Mouse (Mus musculus) stomach, embryonic 14.5 days (tissue): Measurements from ENCODE around the gene Hhipl1. TPM values are rescaled to one million over a fixed set of nuclear protein-coding genes. Genes with fewer than 3 reads are reported as not detected.
A peak's percentile ranks its signal among the peaks of the same experiment; 100 is the strongest.

Experiments used
- ATAC-seq: fragments of 200-750 bp; cut with Nextera tagmentation; 2 replicates; pipeline ENCODE4 v1.8.0; 2017; ENCODE audit warnings: low read depth, moderate TSS enrichment; ENCODE audit not compliant: insufficient number of reproducible peaks, insufficient read depth, low FRiP score
- H3K27ac ChIP-seq: fragments of 300-500 bp; sonication (generic); 2 replicates; pipeline ENCODE4 v1.5.1; 2014; ENCODE audit warnings: mild to moderate bottlenecking, low read length, moderate library complexity, mixed read lengths
- H3K27me3 ChIP-seq: fragments of 300-500 bp; sonication (generic); 2 replicates; pipeline ENCODE4 v1.6.1; 2014; ENCODE audit warnings: low read length, control low read depth, mixed read lengths; ENCODE audit not compliant: control insufficient read depth, insufficient read depth
- H3K36me3 ChIP-seq: fragments of 300-500 bp; sonication (generic); 2 replicates; pipeline ENCODE4 v1.6.1; 2014; ENCODE audit warnings: mild to moderate bottlenecking, control low read depth, low read length, moderate library complexity, mixed read lengths; ENCODE audit not compliant: control insufficient read depth, insufficient read depth
- H3K4me1 ChIP-seq: fragments of 300-500 bp; sonication (generic); 2 replicates; pipeline ENCODE4 v1.6.1; 2014; ENCODE audit warnings: low read length, control low read depth, mixed read lengths; ENCODE audit not compliant: control insufficient read depth, insufficient read depth
- H3K4me2 ChIP-seq: fragments of 300-500 bp; sonication (generic); replicated peaks from 2 replicates; pipeline ENCODE4 v1.6.1; 2014; ENCODE audit warnings: low read depth, low read length, control low read depth
- H3K4me3 ChIP-seq: fragments of 300-500 bp; sonication (generic); 2 replicates; pipeline ENCODE4 v1.5.1; 2014; ENCODE audit warnings: low read depth, low read length, control low read depth
- H3K9ac ChIP-seq: fragments of 300-500 bp; sonication (generic); replicated peaks from 2 replicates; pipeline ENCODE4 v1.6.1; 2014; ENCODE audit warnings: low read depth, mild to moderate bottlenecking, control low read depth, low read length, moderate library complexity, mixed read lengths
- H3K9me3 ChIP-seq: fragments of 300-500 bp; sonication (generic); 2 replicates; pipeline ENCODE4 v1.6.1; 2016; ENCODE audit warnings: low read depth, low read length, control low read depth; ENCODE audit not compliant: control insufficient read depth
- WGBS: fragments of 180-500 bp; shearing (Covaris S2); extraction: QIAGEN DNeasy Blood & Tissue Kit; methylation state at CpG from one replicate; pipeline ENCODE4 v1.1.7; 2014; 5-methylcytosine and 5-hydroxymethylcytosine counted together
- polyA plus RNA-seq: library from polyadenylated mRNA; unstranded; fragments of >200 nt; fragmentation: Nextera tagmentation; extraction: Ambion mirVana; gene quantifications from 2 replicates; pipeline ENCODE4 v1.2.1, GENCODE M21; 2014

Gene Hhipl1
- polyA plus RNA-seq, 1 experiment from 2014 or later = 0.72 TPM

- no peak overlapping the region for H3K9ac ChIP-seq
- no peak overlapping the region for H3K4me2 ChIP-seq
- WGBS = 97% methylated on average over 8 of the region's 8 CpGs
- H3K4me1 ChIP-seq = peaks cover 11% of the 10 kb centered on the region; the same call in 1 of the 2 replicates
- ATAC-seq = no peak
- no peaks in the 10 kb centered on the region for H3K27me3 ChIP-seq
- no peak overlapping the region for H3K27ac ChIP-seq
- no peaks in the 10 kb centered on the region for H3K36me3 ChIP-seq
- H3K4me3 ChIP-seq = no peak overlapping the region
- no peaks in the 10 kb centered on the region for H3K9me3 ChIP-seq
Measured at GRCm38 (mm10) chr12:108287011-108287410, 19.1 kb upstream of the Hhipl1 start.

DNA sequence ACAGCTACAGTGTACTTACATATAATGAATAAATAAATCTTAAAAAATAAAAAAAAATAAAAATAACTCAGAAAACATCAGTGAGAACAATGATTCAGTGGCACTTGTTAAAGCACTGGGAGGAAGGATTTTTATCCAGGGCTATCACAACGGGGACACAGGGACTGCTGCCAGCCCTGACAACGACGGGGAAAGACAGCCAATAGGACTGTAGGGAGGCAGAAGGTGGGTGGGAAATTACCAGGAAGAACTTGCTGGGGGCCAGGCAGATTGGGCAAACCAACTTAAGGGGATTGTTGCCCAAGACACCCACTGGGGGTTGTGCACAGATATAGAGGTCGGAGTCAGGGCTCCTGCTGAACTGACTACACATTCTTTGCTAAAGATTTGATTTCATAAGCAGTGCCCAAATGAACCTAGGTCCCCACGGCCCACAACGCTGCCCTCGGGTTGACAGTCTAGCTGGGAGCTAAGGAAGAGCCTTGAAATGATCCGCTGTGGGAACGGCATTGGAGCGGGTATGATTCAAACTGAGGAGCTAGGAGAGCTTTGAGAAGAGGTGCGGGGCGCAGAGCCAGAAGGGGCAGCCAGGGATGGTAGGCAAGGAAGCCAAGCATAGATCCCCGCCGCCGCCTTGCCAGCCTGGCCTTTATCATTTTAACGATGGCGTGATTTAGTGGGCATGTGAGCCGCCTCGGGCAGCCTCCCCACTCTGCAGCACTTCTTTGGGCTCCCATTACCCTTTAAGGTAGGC lies 17.8 kb upstream of the Hhipl1 start:
- Histone ChIP-seq H3K9me3 (no peaks in the 10 kb centered on the region), H3K36me3 (no peaks in the 10 kb centered on the region), H3K27me3 (no peaks in the 10 kb centered on the region), H3K4me1 (peaks cover 11% of the 10 kb centered on the region; the same call in 1 of the 2 replicates), H3K9ac (no peak overlapping the region), H3K27ac (no peak overlapping the region), H3K4me3 (no peak overlapping the region), H3K4me2 (no peak overlapping the region)
- ATAC-seq = no peak
- WGBS = 79% methylated on average over 19 of the region's 19 CpGs

GRCm38 (mm10) chr12:108292419-108292818 lies 13.7 kb upstream of the Hhipl1 start:
- Histone ChIP-seq H3K4me1 (no peaks in the 10 kb centered on the region), H3K4me3 (no peak overlapping the region), H3K27me3 (no peaks in the 10 kb centered on the region), H3K4me2 (no peak overlapping the region; the same call in 1 of the 2 replicates), H3K9ac (no peak overlapping the region), H3K9me3 (no peaks in the 10 kb centered on the region), H3K36me3 (no peaks in the 10 kb centered on the region), H3K27ac (no peak overlapping the region)
- 15% methylated on average over 9 of the region's 9 CpGs for WGBS
- ATAC-seq = peak; percentile 72; the same call in 1 of the 2 replicates

GRCm38 (mm10) chr12:108292957-108293356 lies 13.1 kb upstream of the Hhipl1 start:
- H3K9me3 ChIP-seq = no peaks in the 10 kb centered on the region
- H3K9ac ChIP-seq = no peak overlapping the region
- no peak overlapping the region; the same call in 1 of the 2 replicates for H3K4me2 ChIP-seq
- H3K27ac ChIP-seq = no peak overlapping the region
- peak; percentile 46; the same call in 1 of the 2 replicates for ATAC-seq
- no peak overlapping the region for H3K4me3 ChIP-seq
- H3K4me1 ChIP-seq = no peaks in the 10 kb centered on the region
- no peaks in the 10 kb centered on the region for H3K36me3 ChIP-seq
- no peaks in the 10 kb centered on the region for H3K27me3 ChIP-seq
- WGBS = 2% methylated on average over 8 of the region's 8 CpGs

DNA sequence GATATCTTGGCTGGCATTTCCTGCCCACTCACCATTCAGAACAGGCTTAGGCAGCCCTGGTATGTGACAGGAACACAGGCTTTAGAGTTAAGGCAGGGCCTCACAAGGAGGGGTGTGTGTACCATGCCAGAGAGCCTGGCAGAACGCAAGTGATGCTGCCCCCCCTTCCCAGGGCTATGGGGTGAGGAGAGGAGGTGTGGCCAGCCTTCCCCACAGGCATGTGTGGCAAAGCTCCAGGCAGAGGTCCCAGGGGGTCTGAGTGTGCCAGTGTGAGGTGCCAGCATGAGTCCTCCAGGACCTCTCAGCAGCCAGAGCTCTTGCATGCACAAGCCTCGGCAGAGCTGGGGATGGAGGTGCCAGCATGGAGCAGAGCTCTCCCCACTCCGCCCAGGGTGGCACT lies 11.4 kb upstream of the Hhipl1 start:
- H3K9ac ChIP-seq = no peak overlapping the region
- H3K4me1 ChIP-seq = no peaks in the 10 kb centered on the region
- H3K27ac ChIP-seq = no peak overlapping the region
- no peaks in the 10 kb centered on the region for H3K27me3 ChIP-seq
- H3K9me3 ChIP-seq = no peaks in the 10 kb centered on the region
- no peaks in the 10 kb centered on the region for H3K36me3 ChIP-seq
- no peak overlapping the region for H3K4me2 ChIP-seq
- WGBS = 80% methylated on average over 3 of the region's 3 CpGs
- no peak for ATAC-seq
- H3K4me3 ChIP-seq = no peak overlapping the region

DNA sequence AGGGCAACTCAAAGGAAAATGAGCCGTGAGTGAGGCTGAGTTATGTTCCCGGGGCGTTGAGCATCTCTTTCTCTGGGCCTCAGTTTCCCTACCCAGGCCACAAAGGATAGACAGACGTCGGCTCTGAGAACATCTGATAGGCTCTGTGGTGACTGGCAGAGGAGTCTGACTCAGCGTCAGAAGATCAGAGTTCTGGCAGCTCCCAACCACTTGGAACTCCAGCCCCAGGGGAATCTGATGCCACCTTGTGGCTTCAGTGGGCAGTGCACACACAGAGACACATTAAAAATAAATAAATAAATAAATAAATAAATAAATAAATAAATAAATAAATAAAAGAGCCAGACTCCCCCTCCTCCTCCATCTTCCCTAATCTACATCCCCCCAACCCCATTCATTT lies 9.0 kb upstream of the Hhipl1 start:
- Histone ChIP-seq H3K4me3 (no peak overlapping the region), H3K9ac (no peak overlapping the region), H3K4me2 (no peak overlapping the region), H3K4me1 (no peaks in the 10 kb centered on the region), H3K9me3 (no peaks in the 10 kb centered on the region), H3K36me3 (no peaks in the 10 kb centered on the region), H3K27me3 (no peaks in the 10 kb centered on the region), H3K27ac (no peak overlapping the region)
- no peak for ATAC-seq
- 81% methylated on average over 6 of the region's 6 CpGs for WGBS

GRCm38 (mm10) chr12:108301006-108301405 lies 5.1 kb upstream of the Hhipl1 start:
- no peaks in the 10 kb centered on the region for H3K27me3 ChIP-seq
- ATAC-seq = 0 out of 2 replicates have a peak, but pooled peaks have one; percentile 21
- H3K27ac ChIP-seq = no peak overlapping the region
- H3K9me3 ChIP-seq = no peaks in the 10 kb centered on the region
- no peak overlapping the region for H3K4me2 ChIP-seq
- no peak overlapping the region for H3K9ac ChIP-seq
- WGBS = 65% methylated on average over 6 of the region's 6 CpGs
- no peaks in the 10 kb centered on the region for H3K36me3 ChIP-seq
- H3K4me3 ChIP-seq = no peak overlapping the region
- H3K4me1 ChIP-seq = no peaks in the 10 kb centered on the region; the same call in 1 of the 2 replicates

GRCm38 (mm10) chr12:108303778-108304365 lies 2.2 kb upstream of the Hhipl1 start:
- WGBS = 46% methylated on average over 6 of the region's 6 CpGs
- no peak for ATAC-seq
- H3K4me1 ChIP-seq = no peaks in the 10 kb centered on the region; the same call in 1 of the 2 replicates
- H3K4me2 ChIP-seq = no peak overlapping the region
- H3K27ac ChIP-seq = no peak overlapping the region
- no peaks in the 10 kb centered on the region for H3K27me3 ChIP-seq
- no peak overlapping the region for H3K4me3 ChIP-seq
- no peaks in the 10 kb centered on the region for H3K36me3 ChIP-seq
- H3K9me3 ChIP-seq = no peaks in the 10 kb centered on the region
- no peak overlapping the region for H3K9ac ChIP-seq
